In the genomic region with DNA sequence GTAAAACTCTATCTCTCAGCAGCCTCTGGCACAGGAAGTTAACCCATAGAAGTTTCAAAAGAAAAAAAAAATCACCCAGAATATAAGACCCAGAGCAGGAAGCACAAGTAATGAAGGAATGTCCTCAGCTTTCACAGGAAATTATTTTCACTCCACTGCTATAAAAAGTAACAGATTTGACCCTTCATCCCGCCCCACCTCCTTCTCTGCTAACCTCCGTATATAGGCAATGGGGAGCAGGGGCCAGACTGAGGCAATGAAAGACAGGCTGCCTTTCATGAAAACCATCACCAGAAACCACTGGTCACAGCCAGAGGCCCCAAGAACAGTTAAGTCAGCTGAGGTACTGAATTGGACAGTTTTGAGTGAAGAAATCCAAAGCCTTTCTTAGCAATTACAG, we compare ENCODE assay signal across 24 mouse cellular contexts.
DNase-seq lines count a peak whose midpoint lies in the region; ATAC-seq and TF ChIP-seq lines count a peak whose summit lies in the region.
"Had no signal": no experiment of that assay in that cellular context is flagged by ENCODE, and none has a peak within 500 bp of the region (broad histone marks: within the 10 kb centered on the region; RNA-seq: fewer than 3 reads in every experiment).

No protein-coding gene starts in this region.

- 24% methylated on average over 2 of the region's 2 CpGs for WGBS in kidney, postnatal 0 days

- H3K27ac ChIP-seq in kidney, postnatal 0 days, result no peak overlapping the region
- H3K27ac ChIP-seq: gastrocnemius, adult 2 months; liver, embryonic 13.5 days; lung, embryonic 15.5 days; macrophage had no signal

- peak; percentile 35 for DNase-seq in embryo, embryonic 10 days (ENCODE audit: low spot score)
- DNase-seq in embryo, embryonic 9.5 days (ENCODE audit: extremely low spot score), result no peak
- peak; percentile 53 for DNase-seq in kidney, postnatal 0 days (ENCODE audit: low spot score)
- no peak for DNase-seq in kidney, adult 8-10 months
- peak; percentile 53 for DNase-seq in hindlimb bud, embryonic 11.5 days (ENCODE audit: extremely low spot score, low read depth, low spot score)
- DNase-seq in cerebellum, adult 18-20 months, result no peak
- DNase-seq in layer of hippocampus, postnatal 10 days (ENCODE audit: low spot score in 2 of 2), result no peak
- DNase-seq: adrenal gland, postnatal 10 days; cerebellum, postnatal 10 days; gastrocnemius, adult 2 months; heart, postnatal 36 days; kidney, adult 2 months; layer of hippocampus, postnatal 36 days; liver, embryonic 13.5 days; right cerebral cortex, adult 18-20 months; thymus, postnatal 36 days had no signal

- H3K27me3 ChIP-seq in kidney, postnatal 0 days (ENCODE audit: insufficient read depth, low read length), result no peaks in the 10 kb centered on the region
- H3K27me3 ChIP-seq: heart, embryonic 12.5 days; liver, embryonic 13.5 days; lung, embryonic 15.5 days; Patski had no signal

- H3K36me3 ChIP-seq in kidney, postnatal 0 days (ENCODE audit: insufficient read depth, low read length), result no peaks in the 10 kb centered on the region
- H3K36me3 ChIP-seq: heart, embryonic 12.5 days; liver, embryonic 13.5 days; lung, embryonic 15.5 days had no signal

- ATAC-seq in kidney, postnatal 0 days (replicated peaks; ENCODE audit: low FRiP score, low read depth), result no peak
- ATAC-seq in activated CD4-positive, CD25-positive, alpha-beta regulatory T cell, adult 4 months, result no peak
- ATAC-seq: forebrain, embryonic 16.5 days; hindbrain, embryonic 16.5 days; Patski had no signal

- no peaks in the 10 kb centered on the region; the same call in 1 of the 2 replicates for H3K4me1 ChIP-seq in kidney, postnatal 0 days (replicated peaks; ENCODE audit: insufficient read depth, low read length)
- H3K4me1 ChIP-seq: heart, embryonic 12.5 days; liver, embryonic 13.5 days had no signal

- TF ChIP-seq CTCF in kidney, postnatal 0 days (IDR thresholded peaks at IDR 0.05; ENCODE audit: low read depth), result no peak

- H3K4me2 ChIP-seq in kidney, postnatal 0 days (ENCODE audit: low read length), result no peak overlapping the region
- H3K4me2 ChIP-seq: heart, embryonic 12.5 days; liver, embryonic 13.5 days; lung, embryonic 15.5 days; midbrain, embryonic 11.5 days had no signal

- no peak overlapping the region for H3K9ac ChIP-seq in kidney, postnatal 0 days (ENCODE audit: low read depth, low read length)
- H3K9ac ChIP-seq: heart, embryonic 12.5 days; liver, embryonic 13.5 days; lung, embryonic 15.5 days had no signal

- no peaks in the 10 kb centered on the region for H3K9me3 ChIP-seq in kidney, postnatal 0 days (replicated peaks; ENCODE audit: low read length)
- H3K9me3 ChIP-seq: heart, embryonic 12.5 days; liver, embryonic 13.5 days; lung, embryonic 15.5 days had no signal

- no peak overlapping the region for H3K4me3 ChIP-seq in kidney, postnatal 0 days (replicated peaks; ENCODE audit: low read depth, low read length)
- H3K4me3 ChIP-seq: gastrocnemius, adult 2 months; heart, embryonic 12.5 days; liver, embryonic 13.5 days; lung, embryonic 15.5 days had no signal

Comparison
In these comparisons a context has a peak if more than half of its experiments do, and no peak if none do; other contexts are left out.
1. DNase-seq: peak in embryo, embryonic 10 days (single experiment), kidney, postnatal 0 days (single experiment) and hindlimb bud, embryonic 11.5 days (single experiment); none in embryo, embryonic 9.5 days (single experiment), kidney, adult 8-10 months (0 of 2), cerebellum, adult 18-20 months (0 of 2) and layer of hippocampus, postnatal 10 days (0 of 2).